Mouse (Mus musculus) midbrain, postnatal 0 days (tissue): ENCODE data around the gene Plscr5. TPM values are rescaled to one million over a fixed set of nuclear protein-coding genes. Genes with fewer than 3 reads are reported as not detected.

Experiments
- ATAC-seq: fragments of 200-750 bp; cut with Nextera tagmentation; 2 replicates; pipeline ENCODE4 v1.8.0; 2017; ENCODE audit warnings: moderate number of reproducible peaks, mild to moderate bottlenecking, moderate TSS enrichment, moderate library complexity; ENCODE audit not compliant: low FRiP score
- DNase-seq: peaks from one replicate; pipeline ENCODE4 v3.0.0-alpha.2; 2015; ENCODE audit warnings: low spot score
- H3K27ac ChIP-seq: fragments of 300-500 bp; sonication (generic); 2 replicates; pipeline ENCODE4 v1.5.1; 2014; ENCODE audit warnings: low read depth, mild to moderate bottlenecking, low read length, mixed read lengths
- H3K27me3 ChIP-seq: fragments of 300-500 bp; sonication (generic); 2 replicates; pipeline ENCODE4 v1.6.1; 2014; ENCODE audit warnings: low read length, control low read depth, mixed read lengths; ENCODE audit not compliant: insufficient read depth
- H3K36me3 ChIP-seq: fragments of 300-500 bp; sonication (generic); 2 replicates; pipeline ENCODE4 v1.6.1; 2014; ENCODE audit warnings: low read length, control low read depth, mixed read lengths; ENCODE audit not compliant: insufficient read depth
- H3K4me1 ChIP-seq: fragments of 300-500 bp; sonication (generic); 2 replicates; pipeline ENCODE4 v1.6.1; 2014; ENCODE audit warnings: mild to moderate bottlenecking, control low read depth, antibody characterized with exemption, low read length, mixed read lengths; ENCODE audit not compliant: insufficient read depth
- H3K4me2 ChIP-seq: fragments of 300-500 bp; sonication (generic); 2 replicates; pipeline ENCODE4 v1.6.1; 2014; ENCODE audit warnings: low read depth, mild to moderate bottlenecking, low read length, mixed read lengths; ENCODE audit not compliant: poor library complexity, severe bottlenecking
- H3K4me3 ChIP-seq: fragments of 300-500 bp; sonication (generic); 2 replicates; pipeline ENCODE4 v1.5.1; 2014; ENCODE audit warnings: low read depth, mild to moderate bottlenecking, low read length, moderate library complexity
- H3K9ac ChIP-seq: fragments of 300-500 bp; sonication (generic); replicated peaks from 2 replicates; pipeline ENCODE4 v1.6.1; 2014; ENCODE audit warnings: mild to moderate bottlenecking, low read length, moderate library complexity, mixed read lengths; ENCODE audit not compliant: poor library complexity, severe bottlenecking
- H3K9me3 ChIP-seq: fragments of 300-500 bp; sonication (generic); 2 replicates; pipeline ENCODE4 v1.6.1; 2016; ENCODE audit warnings: low read length, control low read depth
- CTCF ChIP-seq: IDR thresholded peaks from 2 replicates; pipeline ENCODE4 v1.5.1; 2016; ENCODE audit warnings: antibody characterized with exemption, mild to moderate bottlenecking
- WGBS: fragments of 180-500 bp; shearing (Covaris S2); extraction: QIAGEN DNeasy Blood & Tissue Kit; methylation state at CpG from one replicate; pipeline ENCODE4 v1.1.7; 2014; 5-methylcytosine and 5-hydroxymethylcytosine counted together
- polyA plus RNA-seq: library from polyadenylated mRNA; unstranded; fragments of >200 nt; fragmentation: Nextera tagmentation; extraction: Ambion mirVana; gene quantifications from 2 replicates; pipeline ENCODE4 v1.2.1, GENCODE M21; 2015
- total RNA-seq: library from RNA; depleted of rRNA; stranded (reverse); fragments of >200 nt; gene quantifications from 2 replicates; pipeline ENCODE4 v1.2.3, GENCODE M21; 2014; rRNA removed

Gene Plscr5
- total and polyA plus RNA-seq, 2 experiments from 2014 or later, result 0.85 TPM; not detected in 1

GRCm38 (mm10) chr9:92253585-92254321, 61.0 kb downstream of the Plscr5 start:
- Histone ChIP-seq H3K4me2 (no peak overlapping the region), H3K27me3 (no peaks in the 10 kb centered on the region), H3K27ac (no peak overlapping the region), H3K4me3 (no peak overlapping the region), H3K9me3 (no peaks in the 10 kb centered on the region), H3K36me3 (no peaks in the 10 kb centered on the region), H3K9ac (no peak overlapping the region), H3K4me1 (no peaks in the 10 kb centered on the region)
- DNase-seq (no peak), ATAC-seq (no peak)
- TF ChIP-seq CTCF, result no peak
- WGBS, result 92% methylated on average over 10 of the region's 10 CpGs

Other genes with a start within 250 kb of the Plscr5 start
- 6.3 and 6.6 TPM in 2 replicates for gene Plscr1, start 56.8 kb downstream of the Plscr5 start, total RNA-seq
- gene Plscr1, start 56.8 kb downstream of the Plscr5 start, polyA plus RNA-seq, result 6.7 and 8.5 TPM in 2 replicates
- gene Plscr2, start 82.7 kb downstream of the Plscr5 start, total RNA-seq, result 1.9 TPM in 2 replicates
- 1.5 and 1.8 TPM in 2 replicates for gene Plscr2, start 82.7 kb downstream of the Plscr5 start, polyA plus RNA-seq
- gene 1700057G04Rik, start 116.4 kb downstream of the Plscr5 start, total RNA-seq, result not detected in 2 replicates
- not detected in 2 replicates for gene 1700057G04Rik, start 116.4 kb downstream of the Plscr5 start, polyA plus RNA-seq